Mouse (Mus musculus): ENCODE results near the gene Rnf2.

GRCm38 (mm10) chr1:151494711-151495110 lies 6.0 kb downstream of the Rnf2 start:
- TF ChIP-seq GATA1 (IDR thresholded peaks at IDR 0.05; ENCODE audit: borderline replicate concordance, low read length) (no peak), FLI1 (IDR thresholded peaks at IDR 0.05; ENCODE audit: low read length) (no peak)
